Mouse (Mus musculus): ENCODE results near the gene Casc3. TPM values are rescaled to one million over a fixed set of nuclear protein-coding genes. Genes with fewer than 3 reads are reported as not detected.

Casc3 gene
- polyA plus RNA-seq, 1 experiment from 2014 or later = 56.3 TPM

GRCm38 (mm10) chr11:98827877-98828276 is 23.2 kb downstream of the Casc3 start:
- Histone ChIP-seq H3K27me3 (replicated peaks) (no peaks in the 10 kb centered on the region), H3K27ac (no peak overlapping the region), H3K9me3 (no peaks in the 10 kb centered on the region), H3K4me3 (no peak overlapping the region), H3K36me3 (replicated peaks) (peaks cover 54% of the 10 kb centered on the region), H3K4me1 (no peaks in the 10 kb centered on the region), H3K9ac (no peak overlapping the region), H3K4me2 (no peak overlapping the region)
- ATAC-seq (replicated peaks) = no peak
- 86% methylated on average over 2 of the region's 2 CpGs for WGBS

DNA sequence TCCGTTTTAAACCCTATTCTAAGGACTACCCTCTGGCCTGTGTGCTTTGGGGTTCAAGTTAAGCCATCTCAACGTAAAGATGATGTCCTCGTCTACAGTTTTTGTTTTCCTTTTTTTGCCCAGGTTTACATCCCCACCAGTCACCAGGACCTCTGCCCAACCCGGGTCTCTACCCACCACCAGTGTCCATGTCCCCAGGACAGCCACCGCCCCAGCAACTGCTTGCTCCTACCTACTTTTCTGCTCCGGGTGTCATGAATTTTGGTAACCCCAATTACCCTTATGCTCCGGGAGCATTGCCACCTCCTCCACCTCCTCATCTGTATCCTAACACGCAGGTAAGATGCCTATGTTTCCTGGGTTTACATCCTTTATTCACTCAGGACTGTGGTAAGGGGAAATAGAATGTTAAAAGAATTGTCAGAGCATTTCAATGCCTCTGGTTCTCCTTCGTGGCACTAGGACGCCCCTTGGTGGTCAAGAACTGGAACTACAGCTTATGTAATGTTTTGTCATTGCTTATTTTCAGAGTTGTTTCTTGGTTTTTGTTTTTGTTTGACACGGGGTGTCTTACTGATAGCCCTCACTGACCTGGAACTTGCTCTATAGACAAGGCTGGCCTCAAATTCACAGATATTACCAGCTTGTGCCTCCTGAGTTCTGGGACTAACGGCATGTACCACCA is 24.5 kb downstream of the Casc3 start:
- no peak overlapping the region for H3K27ac ChIP-seq
- no peak for ATAC-seq (replicated peaks)
- no peak overlapping the region for H3K4me3 ChIP-seq
- no peak overlapping the region for H3K4me2 ChIP-seq
- H3K36me3 ChIP-seq (replicated peaks) = peaks cover 54% of the 10 kb centered on the region
- WGBS = 72% methylated on average over 12 of the region's 12 CpGs
- no peaks in the 10 kb centered on the region for H3K27me3 ChIP-seq (replicated peaks)
- H3K4me1 ChIP-seq = no peaks in the 10 kb centered on the region
- no peak overlapping the region for H3K9ac ChIP-seq
- no peaks in the 10 kb centered on the region for H3K9me3 ChIP-seq

GRCm38 (mm10) chr11:98829875-98830274 is 25.2 kb downstream of the Casc3 start:
- H3K4me3 ChIP-seq = no peak overlapping the region
- peaks cover 54% of the 10 kb centered on the region for H3K36me3 ChIP-seq (replicated peaks)
- H3K4me2 ChIP-seq = no peak overlapping the region
- H3K27me3 ChIP-seq (replicated peaks) = no peaks in the 10 kb centered on the region
- H3K9me3 ChIP-seq = no peaks in the 10 kb centered on the region
- ATAC-seq (replicated peaks) = no peak
- no peak overlapping the region for H3K27ac ChIP-seq
- no peak overlapping the region for H3K9ac ChIP-seq
- WGBS = 83% methylated on average over 4 of the region's 4 CpGs
- H3K4me1 ChIP-seq = peaks cover 1% of the 10 kb centered on the region; the same call in 1 of the 2 replicates

DNA sequence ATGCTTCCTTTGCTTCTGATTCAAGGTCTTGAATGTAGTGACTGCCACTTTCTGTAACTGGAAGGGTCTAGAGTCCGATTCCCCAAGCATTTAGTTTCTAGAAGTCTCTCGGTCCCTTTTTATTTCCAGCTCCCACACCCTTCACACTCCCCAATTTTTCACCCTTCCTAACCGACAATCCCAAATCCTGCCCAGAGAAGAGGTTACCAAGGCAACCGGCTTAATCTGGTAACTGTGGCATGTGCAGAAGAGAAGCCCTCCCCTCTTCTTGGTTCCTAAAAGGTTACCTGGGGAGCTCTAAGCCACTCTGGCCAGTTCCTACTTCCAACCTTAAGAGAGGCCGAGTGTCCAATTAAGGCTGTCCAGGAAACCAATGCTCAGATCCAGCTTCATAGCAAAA is 30.6 kb downstream of the Casc3 start:
- H3K9me3 ChIP-seq = no peaks in the 10 kb centered on the region
- no peak overlapping the region for H3K4me3 ChIP-seq
- H3K9ac ChIP-seq = no peak overlapping the region
- no peak overlapping the region for H3K4me2 ChIP-seq
- peaks cover 26% of the 10 kb centered on the region for H3K36me3 ChIP-seq (replicated peaks)
- H3K4me1 ChIP-seq = peaks cover 28% of the 10 kb centered on the region
- 16% methylated on average over 5 of the region's 5 CpGs for WGBS
- no peak overlapping the region for H3K27ac ChIP-seq
- ATAC-seq (replicated peaks) = no peak
- H3K27me3 ChIP-seq (replicated peaks) = no peaks in the 10 kb centered on the region

- no peaks in the 10 kb centered on the region for H3K9me3 ChIP-seq
- H3K4me3 ChIP-seq = no peak overlapping the region
- no peaks in the 10 kb centered on the region for H3K27me3 ChIP-seq (replicated peaks)
- 55% methylated on average over 3 of the region's 3 CpGs for WGBS
- H3K27ac ChIP-seq = no peak overlapping the region
- H3K36me3 ChIP-seq (replicated peaks) = peaks cover 26% of the 10 kb centered on the region
- H3K4me2 ChIP-seq = no peak overlapping the region; the same call in 1 of the 2 replicates
- H3K9ac ChIP-seq = no peak overlapping the region
- no peak for ATAC-seq (replicated peaks)
- peaks cover 28% of the 10 kb centered on the region for H3K4me1 ChIP-seq
These were observed 31.0 kb downstream of the Casc3 start for GRCm38 (mm10) chr11:98835725-98836124.

- Histone ChIP-seq H3K36me3 (replicated peaks) (peaks cover 24% of the 10 kb centered on the region), H3K9ac (no peak overlapping the region), H3K27ac (no peak overlapping the region), H3K4me1 (peaks cover 28% of the 10 kb centered on the region), H3K27me3 (replicated peaks) (no peaks in the 10 kb centered on the region), H3K9me3 (no peaks in the 10 kb centered on the region), H3K4me2 (peak overlapping the region; percentile 85), H3K4me3 (peak overlapping the region; percentile 59)
- WGBS = 39% methylated on average over 7 of the region's 7 CpGs
- peak; percentile 9; the same call in 1 of the 2 replicates for ATAC-seq (replicated peaks)
These were observed 31.4 kb downstream of the Casc3 start for GRCm38 (mm10) chr11:98836128-98836527.

DNA sequence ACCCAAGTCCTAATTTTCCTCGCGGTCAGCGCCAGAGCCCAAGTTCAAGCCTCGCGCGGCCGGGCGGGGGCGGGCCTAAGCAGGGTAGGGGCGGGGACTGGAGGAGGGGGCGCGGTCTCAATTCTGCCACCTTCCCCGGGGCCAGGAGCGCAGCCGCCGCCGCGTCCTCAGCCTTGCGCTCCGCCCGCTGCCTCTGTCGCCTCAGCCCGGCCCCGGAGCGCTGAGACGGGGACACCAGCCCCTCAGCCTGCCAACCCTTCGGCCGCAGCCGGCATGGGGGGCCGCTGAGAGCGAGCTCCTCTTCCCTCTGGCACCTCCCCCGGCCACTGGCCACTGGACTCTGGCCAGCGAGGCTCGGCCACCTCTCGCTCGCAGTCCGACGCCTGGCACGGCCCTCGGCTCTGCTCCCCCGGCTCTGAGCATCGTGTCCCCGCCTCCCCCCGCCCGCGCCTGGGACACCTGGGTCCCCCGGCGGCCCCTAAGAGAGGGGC is 32.0 kb downstream of the Casc3 start, which contains the start of gene Rapgefl1:
TSS of gene Rapgefl1 (plus strand) at position 135 of the 491 bp plus-strand sequence.
- WGBS = under 1% methylated on average over 43 of the region's 48 CpGs
- peaks cover 19% of the 10 kb centered on the region for H3K36me3 ChIP-seq (replicated peaks)
- peak; percentile 91 for ATAC-seq (replicated peaks)

DNA sequence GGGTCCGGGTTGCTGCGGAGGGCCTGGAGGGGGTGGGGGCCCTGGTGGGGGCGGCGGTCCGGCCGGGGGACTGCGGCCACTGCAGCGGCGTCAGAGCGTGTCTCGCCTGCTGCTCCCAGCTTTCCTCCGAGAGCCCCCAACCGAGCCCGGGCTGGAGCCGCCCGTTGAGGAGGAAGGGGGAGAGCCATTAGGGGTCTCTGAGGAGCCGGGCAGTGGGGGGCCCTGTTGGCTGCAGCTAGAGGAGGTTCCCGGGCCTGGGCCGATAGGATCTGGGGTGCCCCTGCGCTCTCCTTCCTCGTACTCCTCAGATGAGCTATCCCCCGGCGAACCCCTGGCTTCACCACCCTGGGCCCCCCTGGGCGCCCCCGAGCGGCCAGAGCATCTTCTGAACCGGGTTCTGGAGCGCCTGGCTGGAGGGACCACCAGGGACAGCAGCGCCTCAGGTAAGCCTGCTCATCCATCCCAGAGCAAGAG is 32.6 kb downstream of the Casc3 start:
- H3K27me3 ChIP-seq (replicated peaks) = no peaks in the 10 kb centered on the region
- H3K36me3 ChIP-seq (replicated peaks) = peaks cover 13% of the 10 kb centered on the region
- peak; percentile 54 for ATAC-seq (replicated peaks)
- no peak overlapping the region for H3K27ac ChIP-seq
- H3K4me1 ChIP-seq = peaks cover 28% of the 10 kb centered on the region
- peak overlapping the region; percentile 59 for H3K4me3 ChIP-seq
- no peaks in the 10 kb centered on the region for H3K9me3 ChIP-seq
- peak overlapping the region; percentile 70 for H3K9ac ChIP-seq
- under 1% methylated on average over 27 of the region's 29 CpGs for WGBS
- peak overlapping the region; percentile 85 for H3K4me2 ChIP-seq

More for the DNA sequence above, 32.0 kb downstream of the Casc3 start, which contains the start of gene Rapgefl1:
- H3K4me2 ChIP-seq = peak within 1 kb of the TSS; percentile 85
- H3K27me3 ChIP-seq (replicated peaks) = no peaks in the 10 kb centered on the region
- H3K9me3 ChIP-seq = no peaks in the 10 kb centered on the region
- peak within 1 kb of the TSS; percentile 70 for H3K9ac ChIP-seq
- peak within 1 kb of the TSS; percentile 59 for H3K4me3 ChIP-seq
- H3K4me1 ChIP-seq = peaks cover 28% of the 10 kb centered on the region
- H3K27ac ChIP-seq = peak within 1 kb of the TSS; percentile 74

DNA sequence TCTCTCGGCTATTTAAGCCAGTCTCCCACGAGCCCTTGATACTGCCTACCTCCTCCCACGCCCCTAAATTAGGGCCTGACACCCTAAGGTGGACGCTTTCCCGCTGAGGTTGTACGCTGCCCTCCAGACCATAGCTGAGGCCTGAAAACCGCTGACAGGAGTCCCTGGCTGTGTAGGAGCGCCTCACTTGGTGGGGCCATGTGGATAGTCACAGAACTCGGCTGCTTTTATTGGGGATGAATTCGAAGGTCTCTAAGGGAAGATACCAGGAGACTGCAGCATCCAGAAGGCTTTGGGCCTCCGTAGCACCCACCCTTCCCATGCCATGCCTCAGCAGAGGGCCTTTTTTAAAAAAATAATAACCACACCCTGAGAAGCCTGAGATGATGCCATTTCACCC is 33.2 kb downstream of the Casc3 start:
- ATAC-seq (replicated peaks) = no peak

DNA sequence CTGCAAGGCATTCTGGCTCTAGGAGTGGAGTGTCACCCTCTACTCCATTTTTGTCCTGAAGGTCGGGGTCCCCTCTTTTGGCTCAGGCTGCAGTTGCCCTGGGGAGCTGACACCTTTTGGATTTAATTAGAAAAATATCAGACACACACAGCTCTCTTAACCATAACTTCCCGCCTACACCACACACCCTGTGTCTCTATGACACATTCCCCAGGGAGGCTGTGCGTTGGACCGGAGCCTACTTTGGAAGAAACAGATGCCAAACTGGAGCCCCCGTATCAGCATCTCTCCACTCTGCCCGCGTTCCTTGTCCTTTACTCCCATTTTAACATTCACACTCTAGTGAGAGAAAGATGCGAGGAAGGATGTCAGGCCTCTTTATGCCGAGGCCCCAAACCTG is 33.8 kb downstream of the Casc3 start:
- Histone ChIP-seq H3K9me3 (no peaks in the 10 kb centered on the region), H3K9ac (no peak overlapping the region), H3K27ac (no peak overlapping the region), H3K27me3 (replicated peaks) (no peaks in the 10 kb centered on the region), H3K4me3 (no peak overlapping the region), H3K4me2 (peak overlapping the region; percentile 85), H3K36me3 (replicated peaks) (0 out of 2 replicates have a peak, but pooled peaks cover under 1% of the 10 kb centered on the region), H3K4me1 (peaks cover 28% of the 10 kb centered on the region)
- ATAC-seq (replicated peaks) = no peak
- WGBS = 67% methylated on average over 9 of the region's 9 CpGs

More for the DNA sequence above, 33.2 kb downstream of the Casc3 start:
- H3K27me3 ChIP-seq (replicated peaks) = no peaks in the 10 kb centered on the region
- H3K4me2 ChIP-seq = peak overlapping the region; percentile 85
- no peak overlapping the region for H3K27ac ChIP-seq
- H3K9me3 ChIP-seq = no peaks in the 10 kb centered on the region
- H3K9ac ChIP-seq = peak overlapping the region; percentile 70; the same call in 1 of the 2 replicates
- WGBS = 47% methylated on average over 11 of the region's 11 CpGs
- H3K36me3 ChIP-seq (replicated peaks) = peaks cover 6% of the 10 kb centered on the region
- peaks cover 28% of the 10 kb centered on the region for H3K4me1 ChIP-seq
- peak overlapping the region; percentile 59 for H3K4me3 ChIP-seq

DNA sequence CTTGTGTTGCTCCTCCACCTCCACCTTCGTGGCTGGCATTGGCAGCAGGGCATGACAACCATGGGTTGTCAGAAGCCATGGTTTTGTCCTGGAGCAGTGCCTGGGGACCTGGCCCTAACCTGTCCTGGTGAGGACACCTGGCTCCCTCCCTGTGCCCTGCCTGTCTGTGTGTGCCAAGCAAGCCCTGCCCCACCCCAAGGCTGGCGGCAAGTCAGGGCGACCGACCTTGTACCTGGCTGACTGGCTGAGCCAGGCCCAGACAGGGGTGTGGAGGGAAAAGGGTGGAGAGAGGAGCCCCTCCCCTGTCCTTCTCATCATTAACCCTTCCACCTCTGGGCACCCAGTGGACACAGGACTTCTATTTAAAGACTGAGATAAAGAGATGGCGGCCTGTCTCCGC is 34.7 kb downstream of the Casc3 start:
- ATAC-seq (replicated peaks) = no peak
- 61% methylated on average over 6 of the region's 6 CpGs for WGBS
- no peak overlapping the region for H3K4me2 ChIP-seq
- no peak overlapping the region for H3K27ac ChIP-seq
- no peaks in the 10 kb centered on the region for H3K36me3 ChIP-seq (replicated peaks)
- no peak overlapping the region for H3K4me3 ChIP-seq
- H3K4me1 ChIP-seq = peaks cover 28% of the 10 kb centered on the region
- no peaks in the 10 kb centered on the region for H3K27me3 ChIP-seq (replicated peaks)
- no peak overlapping the region for H3K9ac ChIP-seq
- H3K9me3 ChIP-seq = no peaks in the 10 kb centered on the region

GRCm38 (mm10) chr11:98839897-98840296 is 35.2 kb downstream of the Casc3 start:
- H3K9me3 ChIP-seq = no peaks in the 10 kb centered on the region
- no peaks in the 10 kb centered on the region for H3K27me3 ChIP-seq (replicated peaks)
- no peak overlapping the region for H3K4me2 ChIP-seq
- no peak overlapping the region for H3K9ac ChIP-seq
- 72% methylated on average over 10 of the region's 10 CpGs for WGBS
- no peak overlapping the region for H3K4me3 ChIP-seq
- no peaks in the 10 kb centered on the region for H3K36me3 ChIP-seq (replicated peaks)
- no peak overlapping the region for H3K27ac ChIP-seq
- ATAC-seq (replicated peaks) = no peak
- peaks cover 27% of the 10 kb centered on the region for H3K4me1 ChIP-seq

DNA sequence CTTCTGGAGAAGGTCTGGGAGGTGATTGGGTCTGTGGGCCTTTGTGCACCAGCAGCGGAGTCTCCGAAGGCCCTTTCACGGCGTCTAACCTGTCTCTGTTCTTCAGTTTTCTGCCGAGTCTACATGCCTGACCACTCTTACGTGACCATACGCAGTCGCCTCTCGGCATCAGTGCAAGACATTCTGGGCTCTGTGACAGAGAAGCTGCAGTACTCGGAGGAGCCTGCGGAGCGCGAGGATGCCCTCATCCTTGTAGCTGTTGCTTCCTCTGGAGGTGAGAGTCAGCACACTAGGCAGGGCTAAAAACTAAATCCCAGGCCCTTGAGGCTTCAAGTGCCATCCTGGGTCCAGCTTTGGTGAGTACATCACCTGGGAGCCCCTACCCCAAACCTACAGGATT is 41.3 kb downstream of the Casc3 start:
- H3K4me1 ChIP-seq = peaks cover 19% of the 10 kb centered on the region
- no peak for ATAC-seq (replicated peaks)
- H3K9me3 ChIP-seq = no peaks in the 10 kb centered on the region
- no peak overlapping the region for H3K4me3 ChIP-seq
- H3K27ac ChIP-seq = no peak overlapping the region
- no peaks in the 10 kb centered on the region for H3K36me3 ChIP-seq (replicated peaks)
- 54% methylated on average over 13 of the region's 13 CpGs for WGBS
- no peaks in the 10 kb centered on the region for H3K27me3 ChIP-seq (replicated peaks)
- no peak overlapping the region for H3K4me2 ChIP-seq
- H3K9ac ChIP-seq = no peak overlapping the region
